Mouse (Mus musculus) thymus, postnatal 25 days (tissue): ENCODE measurements around the gene Gm21974.
"Not testable (repeated sequence)": the region's sequence is repeated elsewhere in the genome, so short reads cannot be mapped to it uniquely, and the experiment has no call there.

ENCODE experiments used
- DNase-seq: peaks from one replicate; pipeline ENCODE4 v3.0.0; 2022

Gm21974 gene

GRCm38 (mm10) chr7:127912938-127913337 is 17.7 kb upstream of the Gm21974 start:
- DNase-seq: no peak

- peak; percentile 78 for DNase-seq
Measured at GRCm38 (mm10) chr7:127912190-127912871, 17.1 kb upstream of the Gm21974 start, which contains the start of gene Kat8. TSS of gene Kat8 (plus strand) at chr7:127912516.

- DNase-seq: no peak
Measured at GRCm38 (mm10) chr7:127908656-127909055, 13.4 kb upstream of the Gm21974 start.

GRCm38 (mm10) chr7:127907939-127908338 is 12.7 kb upstream of the Gm21974 start:
- no peak for DNase-seq

- DNase-seq: peak; percentile 76
Measured at GRCm38 (mm10) chr7:127903971-127904796, 8.9 kb upstream of the Gm21974 start, which contains the start of gene Bckdk. TSS of gene Bckdk (plus strand) at chr7:127904082.

GRCm38 (mm10) chr7:127901772-127902171 is 6.5 kb upstream of the Gm21974 start:
- no peak for DNase-seq

- DNase-seq: no peak
Measured at GRCm38 (mm10) chr7:127899997-127900396, 4.7 kb upstream of the Gm21974 start.

- DNase-seq: peak; percentile 57
Measured at GRCm38 (mm10) chr7:127898179-127898956, 3.1 kb upstream of the Gm21974 start.

- DNase-seq: no peak
Measured at GRCm38 (mm10) chr7:127897542-127897941, 2.3 kb upstream of the Gm21974 start.

- DNase-seq: peak; percentile 72
Measured at GRCm38 (mm10) chr7:127896384-127896783, 1.1 kb upstream of the Gm21974 start.

GRCm38 (mm10) chr7:127895891-127896290 is 637 bp upstream of the Gm21974 start:
- DNase-seq: not testable (repeated sequence)

- DNase-seq: no peak
Measured at GRCm38 (mm10) chr7:127894480-127894879, 774 bp downstream of the Gm21974 start.

- no peak for DNase-seq
Measured at GRCm38 (mm10) chr7:127890798-127891197, 4.5 kb downstream of the Gm21974 start, which contains the start of gene Prss53. TSS of gene Prss53 (minus strand) at chr7:127890970.

- no peak for DNase-seq
Measured at GRCm38 (mm10) chr7:127888821-127889220, 6.4 kb downstream of the Gm21974 start.

- DNase-seq: no peak
Measured at GRCm38 (mm10) chr7:127887781-127888180, 7.5 kb downstream of the Gm21974 start.

GRCm38 (mm10) chr7:127887191-127887590 is 8.1 kb downstream of the Gm21974 start:
- DNase-seq: no peak

GRCm38 (mm10) chr7:127886551-127886950 is 8.7 kb downstream of the Gm21974 start:
- no peak for DNase-seq

- no peak for DNase-seq
Measured at GRCm38 (mm10) chr7:127885951-127886350, 9.3 kb downstream of the Gm21974 start.

GRCm38 (mm10) chr7:127880431-127880830 is 14.8 kb downstream of the Gm21974 start:
- no peak for DNase-seq

- DNase-seq: no peak
Measured at GRCm38 (mm10) chr7:127879301-127879700, 16.0 kb downstream of the Gm21974 start.

- peak; percentile 88 for DNase-seq
Measured at GRCm38 (mm10) chr7:127876467-127877348, 18.5 kb downstream of the Gm21974 start, which contains the start of gene Zfp668. TSS of gene Zfp668 (minus strand) at chr7:127876828.

- peak; percentile 76 for DNase-seq
Measured at GRCm38 (mm10) chr7:127876041-127876466, 19.2 kb downstream of the Gm21974 start, which contains the start of gene Zfp646. TSS of gene Zfp646 (plus strand) at chr7:127876221.
